Mouse (Mus musculus) limb, embryonic 11.5 days (tissue): Measurements from ENCODE around the gene Zfp597. TPM values are rescaled to one million over a fixed set of nuclear protein-coding genes. Genes with fewer than 3 reads are reported as not detected.

Experiments used
- ATAC-seq: fragments of 200-750 bp; cut with Nextera tagmentation; 2 replicates; pipeline ENCODE4 v1.8.0; 2017; ENCODE audit warnings: low read depth; ENCODE audit not compliant: insufficient number of reproducible peaks, low FRiP score, low TSS enrichment
- DNase-seq: peaks from one replicate; pipeline ENCODE4 v3.0.0-alpha.2; 2015; ENCODE audit warnings: low spot score
- H3K27ac ChIP-seq: fragments of 300-500 bp; sonication (generic); replicated peaks from 2 replicates; pipeline ENCODE4 v1.5.1; 2014; ENCODE audit warnings: low read depth, mild to moderate bottlenecking, low read length
- H3K27me3 ChIP-seq: fragments of 300-500 bp; sonication (generic); 2 replicates; pipeline ENCODE4 v1.6.1; 2014; ENCODE audit warnings: mild to moderate bottlenecking, low read length, mixed read lengths; ENCODE audit not compliant: control insufficient read depth, insufficient read depth
- H3K36me3 ChIP-seq: fragments of 300-500 bp; sonication (generic); 2 replicates; pipeline ENCODE4 v1.6.1; 2014; ENCODE audit warnings: mild to moderate bottlenecking, low read length, moderate library complexity, mixed read lengths; ENCODE audit not compliant: control insufficient read depth, insufficient read depth
- H3K4me1 ChIP-seq: fragments of 300-500 bp; sonication (generic); 2 replicates; pipeline ENCODE4 v1.6.1; 2014; ENCODE audit warnings: low read length, mixed read lengths; ENCODE audit not compliant: control insufficient read depth, insufficient read depth
- H3K4me2 ChIP-seq: fragments of 300-500 bp; sonication (generic); 2 replicates; pipeline ENCODE4 v1.6.1; 2014; ENCODE audit warnings: low read depth, mild to moderate bottlenecking, moderate library complexity; ENCODE audit not compliant: severe bottlenecking
- H3K4me3 ChIP-seq: fragments of 300-500 bp; sonication (generic); 2 replicates; pipeline ENCODE4 v1.5.1; 2014; ENCODE audit warnings: low read depth, low read length
- H3K9ac ChIP-seq: fragments of 300-500 bp; sonication (generic); 2 replicates; pipeline ENCODE4 v1.6.1; 2014; ENCODE audit warnings: mild to moderate bottlenecking, low read length
- H3K9me3 ChIP-seq: fragments of 300-500 bp; sonication (generic); 2 replicates; pipeline ENCODE4 v1.6.1; 2016; ENCODE audit warnings: low read length; ENCODE audit not compliant: control insufficient read depth
- WGBS: fragments of 180-500 bp; shearing (Covaris S2); extraction: QIAGEN DNeasy Blood & Tissue Kit; methylation state at CpG from one replicate; pipeline ENCODE4 v1.1.7; 2014; 5-methylcytosine and 5-hydroxymethylcytosine counted together
- polyA plus RNA-seq: library from polyadenylated mRNA; unstranded; fragments of >200 nt; fragmentation: Nextera tagmentation; extraction: Ambion mirVana; gene quantifications from 2 replicates; pipeline ENCODE4 v1.2.1, GENCODE M21; 2014

The Zfp597 gene
- polyA plus RNA-seq, 1 experiment from 2014 or later = 4.5 TPM

DNA sequence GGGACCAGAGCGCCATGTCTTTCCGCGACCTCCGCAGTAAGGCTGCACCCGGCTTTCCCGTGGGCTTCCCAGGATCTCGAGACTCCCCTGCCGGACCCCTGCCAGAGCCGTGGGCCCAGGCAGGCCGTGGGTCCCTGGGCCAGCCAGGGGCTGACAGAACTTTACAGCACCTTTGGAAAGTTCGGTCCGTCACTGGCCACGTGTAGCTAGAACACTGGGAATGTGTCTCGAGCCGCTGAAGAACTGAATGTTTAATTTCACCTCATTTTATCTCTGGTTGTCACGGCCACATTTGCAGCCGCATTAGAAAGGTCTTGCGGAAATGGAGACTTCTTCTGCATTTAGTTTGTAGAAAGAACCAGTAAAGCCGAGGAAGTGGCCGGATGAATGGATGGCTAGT, 24.8 kb upstream of the Zfp597 start:
- Histone ChIP-seq H3K27ac (no peak overlapping the region), H3K4me1 (0 out of 2 replicates have a peak, but pooled peaks cover 2% of the 10 kb centered on the region), H3K4me2 (peak overlapping the region; percentile 77), H3K36me3 (peaks cover 8% of the 10 kb centered on the region; the same call in 1 of the 2 replicates), H3K9me3 (no peaks in the 10 kb centered on the region), H3K27me3 (no peaks in the 10 kb centered on the region), H3K9ac (peak overlapping the region; percentile 72), H3K4me3 (peak overlapping the region; percentile 62)
- DNase-seq = no peak
- WGBS = 13% methylated on average over 20 of the region's 20 CpGs
- ATAC-seq = no peak; the same call in 1 of the 2 replicates

DNA sequence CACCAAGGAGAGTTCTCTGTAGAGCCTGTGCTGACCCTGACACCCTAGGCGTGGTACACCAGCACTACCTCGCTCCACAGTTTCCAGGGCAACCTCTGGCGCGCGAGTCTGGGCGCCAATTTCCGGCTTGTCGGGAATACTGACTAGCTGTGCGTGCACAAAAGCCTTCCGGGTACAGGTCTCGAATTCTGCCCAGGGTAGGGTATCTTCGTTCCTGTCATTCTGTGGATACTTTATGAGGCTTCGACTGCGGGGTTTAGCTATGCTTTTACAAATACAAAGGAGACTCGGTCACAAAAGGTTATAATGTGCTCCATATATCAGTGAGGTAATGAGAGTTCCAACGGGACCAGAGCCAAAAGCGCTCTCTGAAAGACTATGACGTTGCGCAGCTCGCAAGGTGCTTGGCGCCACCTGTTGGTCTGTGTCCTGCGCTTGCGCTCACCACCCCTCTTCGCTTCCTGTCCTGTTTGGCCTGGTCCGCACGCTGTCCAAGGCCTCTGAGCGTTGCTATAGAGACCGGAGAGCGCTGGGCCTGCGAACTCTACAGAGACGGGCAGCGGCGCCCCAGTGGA, 24.3 kb upstream of the Zfp597 start, which contains the start of the genes 1700037C18Rik and Cluap1:
Gene 1700037C18Rik, minus strand, starts transcription at position 153 of the 575 bp plus-strand sequence.
Gene Cluap1, plus strand, starts transcription at position 265 of the 575 bp plus-strand sequence.
- peak; percentile 93 for DNase-seq
- H3K27ac ChIP-seq = no peak within 1 kb of the TSS
- peak within 1 kb of the TSS; percentile 77 for H3K4me2 ChIP-seq
- peaks cover 6% of the 10 kb centered on the region; the same call in 1 of the 2 replicates for H3K36me3 ChIP-seq
- 0 out of 2 replicates have a peak, but pooled peaks cover 2% of the 10 kb centered on the region for H3K4me1 ChIP-seq
- under 1% methylated on average over 33 of the region's 33 CpGs for WGBS
- H3K4me3 ChIP-seq = peak within 1 kb of the TSS; percentile 62
- H3K9me3 ChIP-seq = no peaks in the 10 kb centered on the region
- H3K27me3 ChIP-seq = no peaks in the 10 kb centered on the region
- peak; percentile 96 for ATAC-seq
- peak within 1 kb of the TSS; percentile 72 for H3K9ac ChIP-seq

- Histone ChIP-seq H3K27me3 (no peaks in the 10 kb centered on the region), H3K9ac (no peak overlapping the region), H3K27ac (no peak overlapping the region), H3K36me3 (peaks cover 3% of the 10 kb centered on the region), H3K4me2 (no peak overlapping the region), H3K4me1 (0 out of 2 replicates have a peak, but pooled peaks cover 2% of the 10 kb centered on the region), H3K9me3 (no peaks in the 10 kb centered on the region), H3K4me3 (no peak overlapping the region)
- 85% methylated on average over 2 of the region's 2 CpGs for WGBS
- DNase-seq (no peak), ATAC-seq (no peak)
Observed at GRCm38 (mm10) chr16:3907471-3907870, 23.1 kb upstream of the Zfp597 start.

DNA sequence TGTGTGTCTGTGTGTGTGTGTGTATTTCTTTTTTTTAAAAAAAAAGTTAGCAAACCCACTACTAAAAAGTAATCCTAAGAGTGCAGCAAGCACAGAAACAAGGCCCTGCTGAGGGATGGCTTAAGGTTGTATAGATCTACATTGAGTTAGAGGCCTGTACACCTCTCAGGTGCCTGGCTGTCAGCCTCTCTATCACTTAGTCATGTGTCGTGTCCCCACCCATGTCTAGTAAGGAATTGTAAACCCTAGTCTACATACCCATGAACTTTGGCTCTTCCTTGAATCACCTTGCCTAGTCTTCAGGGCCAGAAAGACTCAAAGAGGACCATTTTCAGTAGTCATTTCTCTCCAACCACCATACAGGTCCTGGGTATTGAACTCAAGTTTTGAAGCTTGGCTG, 12.2 kb upstream of the Zfp597 start:
- no peaks in the 10 kb centered on the region for H3K27me3 ChIP-seq
- peaks cover 4% of the 10 kb centered on the region; the same call in 1 of the 2 replicates for H3K36me3 ChIP-seq
- H3K4me3 ChIP-seq = no peak overlapping the region
- DNase-seq (no peak), ATAC-seq (no peak)
- 94% methylated on average over 1 of the region's 1 CpGs for WGBS
- no peaks in the 10 kb centered on the region for H3K9me3 ChIP-seq
- H3K9ac ChIP-seq = no peak overlapping the region
- no peak overlapping the region for H3K27ac ChIP-seq
- no peaks in the 10 kb centered on the region for H3K4me1 ChIP-seq
- no peak overlapping the region for H3K4me2 ChIP-seq

DNA sequence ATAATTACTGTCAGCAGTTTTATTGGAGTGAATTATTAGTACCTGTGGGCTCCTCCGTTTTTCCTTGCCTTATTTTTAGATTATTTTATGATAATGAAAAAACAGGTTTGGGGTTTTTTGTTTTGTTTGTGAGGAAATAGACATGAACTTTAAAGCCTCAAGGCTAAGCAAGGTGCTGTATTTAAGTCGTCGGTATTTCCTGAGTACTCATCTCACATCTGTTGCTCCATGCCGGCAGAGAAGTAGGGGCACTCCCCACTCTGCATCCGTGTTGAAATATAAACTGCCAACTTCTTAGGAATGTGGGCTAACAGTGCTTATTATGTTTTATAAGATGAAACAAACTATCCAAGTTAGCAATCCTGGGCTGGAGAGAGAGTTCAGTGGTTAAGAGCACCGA, 11.7 kb upstream of the Zfp597 start:
- H3K4me3 ChIP-seq = no peak overlapping the region
- H3K36me3 ChIP-seq = peaks cover 2% of the 10 kb centered on the region; the same call in 1 of the 2 replicates
- 82% methylated on average over 6 of the region's 6 CpGs for WGBS
- no peak for ATAC-seq
- no peak for DNase-seq
- no peaks in the 10 kb centered on the region for H3K4me1 ChIP-seq
- H3K27ac ChIP-seq = no peak overlapping the region
- H3K9me3 ChIP-seq = no peaks in the 10 kb centered on the region
- no peaks in the 10 kb centered on the region for H3K27me3 ChIP-seq
- no peak overlapping the region for H3K9ac ChIP-seq
- no peak overlapping the region for H3K4me2 ChIP-seq

DNA sequence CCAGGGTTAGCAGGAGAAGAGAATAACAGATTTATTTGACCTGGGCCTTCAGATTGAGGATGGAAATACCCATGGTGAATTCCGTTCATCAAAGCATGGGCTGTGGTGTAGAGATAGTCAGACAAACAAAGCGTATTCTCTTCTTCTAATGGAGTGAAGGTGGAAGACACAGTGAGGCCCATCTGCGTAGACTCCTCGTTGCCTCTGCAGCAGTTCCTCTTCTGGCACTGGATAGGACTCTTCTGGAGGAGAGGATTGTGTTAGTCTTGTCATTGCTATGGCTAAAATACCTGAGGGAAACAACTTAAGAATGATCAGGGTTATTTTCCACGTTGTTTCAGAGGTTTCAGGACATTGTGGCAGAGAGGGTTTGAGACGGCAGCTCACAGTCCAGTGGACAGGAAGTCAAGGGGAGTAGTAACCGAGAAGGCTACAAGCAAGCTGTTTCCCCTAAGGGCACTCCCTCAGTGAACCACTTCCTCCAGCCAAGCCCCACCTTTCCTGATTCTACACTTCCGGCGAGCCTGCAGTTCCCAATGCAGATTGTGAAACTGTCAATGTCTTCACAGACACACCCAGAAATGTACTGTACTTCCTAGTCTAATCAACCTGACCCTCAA, 10.9 kb upstream of the Zfp597 start:
- Histone ChIP-seq H3K4me2 (no peak overlapping the region), H3K9ac (no peak overlapping the region), H3K27me3 (no peaks in the 10 kb centered on the region), H3K36me3 (peaks cover 2% of the 10 kb centered on the region; the same call in 1 of the 2 replicates), H3K9me3 (no peaks in the 10 kb centered on the region), H3K4me3 (no peak overlapping the region), H3K4me1 (no peaks in the 10 kb centered on the region), H3K27ac (no peak overlapping the region)
- DNase-seq = no peak
- 81% methylated on average over 9 of the region's 9 CpGs for WGBS
- ATAC-seq = no peak

DNA sequence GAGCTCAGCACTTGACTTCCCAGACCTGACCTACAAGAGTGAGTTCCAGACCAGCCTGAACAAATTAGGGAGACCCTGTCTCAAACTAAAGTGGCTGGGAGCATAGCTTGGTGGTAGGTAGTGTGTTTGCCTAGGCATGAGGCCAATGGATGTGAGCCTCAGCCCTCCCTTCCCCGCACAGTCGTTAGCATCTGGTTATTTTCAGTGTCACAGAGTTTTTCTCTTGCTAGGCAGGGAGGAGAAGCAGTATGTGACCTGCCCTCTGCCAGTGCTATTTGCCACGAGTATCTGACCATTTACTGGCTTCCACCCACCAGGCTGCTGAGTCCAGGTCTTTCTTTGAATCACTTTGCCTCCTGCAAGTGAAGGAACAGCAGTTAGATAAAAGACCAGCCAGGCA, 9.4 kb upstream of the Zfp597 start:
- Histone ChIP-seq H3K9ac (no peak overlapping the region), H3K4me3 (no peak overlapping the region), H3K4me1 (no peaks in the 10 kb centered on the region), H3K4me2 (no peak overlapping the region), H3K9me3 (no peaks in the 10 kb centered on the region), H3K27ac (no peak overlapping the region), H3K36me3 (no peaks in the 10 kb centered on the region; the same call in 1 of the 2 replicates), H3K27me3 (no peaks in the 10 kb centered on the region)
- DNase-seq (no peak), ATAC-seq (no peak)
- WGBS = 62% methylated on average over 3 of the region's 3 CpGs

DNA sequence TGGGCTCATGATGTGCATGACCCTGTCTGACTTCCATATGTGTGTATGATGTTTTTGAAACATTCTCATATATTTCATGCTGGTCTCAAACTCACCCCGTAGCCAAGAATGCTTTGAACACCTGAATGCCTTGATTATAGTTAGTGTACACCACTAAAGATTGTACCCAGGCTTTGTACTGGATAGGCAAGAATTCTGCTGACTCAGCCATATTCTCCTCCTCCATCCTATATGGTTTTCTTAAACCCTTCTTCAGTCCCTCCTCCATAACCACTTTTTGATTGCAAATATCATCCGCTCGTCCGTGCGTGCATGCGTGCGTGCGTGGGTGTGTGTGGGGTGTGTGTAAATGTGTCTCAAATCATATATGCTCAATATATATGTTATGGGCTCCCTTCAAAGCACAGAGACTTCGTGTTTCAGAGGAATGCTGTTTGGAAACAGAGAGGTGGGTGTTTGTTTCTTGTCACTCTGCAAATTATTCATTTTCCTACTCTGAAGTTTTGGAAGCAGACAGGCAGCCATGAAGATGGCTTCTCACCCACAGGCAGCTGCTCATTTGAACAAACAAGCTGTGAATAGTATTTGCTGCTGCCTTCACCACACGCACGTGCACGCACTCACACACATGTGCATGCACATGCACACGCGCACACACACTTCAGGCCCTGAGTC, 7.4 kb upstream of the Zfp597 start:
- no peak for ATAC-seq
- H3K9ac ChIP-seq = no peak overlapping the region
- no peaks in the 10 kb centered on the region for H3K4me1 ChIP-seq
- H3K27ac ChIP-seq = no peak overlapping the region
- 94% methylated on average over 14 of the region's 14 CpGs for WGBS
- H3K36me3 ChIP-seq = no peaks in the 10 kb centered on the region
- no peak for DNase-seq
- H3K4me2 ChIP-seq = no peak overlapping the region
- no peak overlapping the region for H3K4me3 ChIP-seq
- H3K27me3 ChIP-seq = no peaks in the 10 kb centered on the region
- H3K9me3 ChIP-seq = no peaks in the 10 kb centered on the region
